In genomic region chr6:125155262-125155661, GRCm38 (mm10) we compare ENCODE assay signal across 9 mouse cellular contexts.
"Had no signal": no experiment of that assay in that cellular context is flagged by ENCODE, and none has a peak within 500 bp of the region (broad histone marks: within the 10 kb centered on the region; RNA-seq: fewer than 3 reads in every experiment).

No protein-coding gene starts in this region.

- H3K4me2 ChIP-seq: limb, embryonic 13.5 days; midbrain, embryonic 11.5 days; stomach, embryonic 15.5 days had no signal

- DNase-seq: left cerebral cortex, postnatal 4 days; lung, adult 18-20 months; right cerebral cortex, postnatal 14 days; thymus, adult 2 months; thymus, postnatal 25 days had no signal

- H3K27ac ChIP-seq: kidney, postnatal 0 days; limb, embryonic 13.5 days; stomach, embryonic 15.5 days had no signal

- H3K9me3 ChIP-seq: limb, embryonic 13.5 days; stomach, embryonic 15.5 days had no signal

- H3K27me3 ChIP-seq: limb, embryonic 13.5 days; stomach, embryonic 15.5 days had no signal

- H3K9ac ChIP-seq: limb, embryonic 13.5 days; stomach, embryonic 15.5 days had no signal

- H3K4me3 ChIP-seq: limb, embryonic 13.5 days; stomach, embryonic 15.5 days had no signal
